Mouse (Mus musculus): ENCODE results near the gene Rgr.

DNA sequence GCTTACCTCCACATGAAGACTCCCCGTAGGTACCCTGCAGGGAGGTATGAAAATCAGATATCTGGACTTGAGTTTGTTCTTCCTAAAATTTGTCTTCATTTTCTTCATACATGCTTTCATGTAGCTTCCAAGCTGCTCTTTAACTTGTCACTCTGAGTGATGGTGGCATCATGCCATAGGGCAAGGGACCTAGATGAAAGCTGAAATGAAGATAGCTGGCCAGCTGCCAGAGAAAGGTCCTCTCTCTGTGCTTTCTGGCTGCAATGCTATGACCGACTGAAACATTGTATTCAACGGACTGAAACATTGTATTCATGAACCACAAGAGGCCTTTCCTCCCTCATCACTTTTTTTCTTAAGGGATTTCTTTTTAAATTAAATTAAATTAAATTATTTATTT lies 20.2 kb downstream of the Rgr start:
- TF ChIP-seq CTCF (IDR thresholded peaks at IDR 0.05; ENCODE audit: control insufficient read depth, insufficient read depth, insufficient read length) (no peak), MAX (IDR thresholded peaks at IDR 0.05) (no peak), MYOG (IDR thresholded peaks at IDR 0.05; ENCODE audit: control insufficient read depth, extremely low read depth, insufficient read length) (no peak), USF1 (IDR thresholded peaks at IDR 0.05; ENCODE audit: low read depth) (no peak), CEBPB (IDR thresholded peaks at IDR 0.05; ENCODE audit: low read depth) (no peak), MYOD1 (IDR thresholded peaks at IDR 0.05; ENCODE audit: control insufficient read depth, insufficient read length, low read depth) (no peak)
